Comparison of ENCODE assay signal across 8 mouse cellular contexts in the genomic region with DNA sequence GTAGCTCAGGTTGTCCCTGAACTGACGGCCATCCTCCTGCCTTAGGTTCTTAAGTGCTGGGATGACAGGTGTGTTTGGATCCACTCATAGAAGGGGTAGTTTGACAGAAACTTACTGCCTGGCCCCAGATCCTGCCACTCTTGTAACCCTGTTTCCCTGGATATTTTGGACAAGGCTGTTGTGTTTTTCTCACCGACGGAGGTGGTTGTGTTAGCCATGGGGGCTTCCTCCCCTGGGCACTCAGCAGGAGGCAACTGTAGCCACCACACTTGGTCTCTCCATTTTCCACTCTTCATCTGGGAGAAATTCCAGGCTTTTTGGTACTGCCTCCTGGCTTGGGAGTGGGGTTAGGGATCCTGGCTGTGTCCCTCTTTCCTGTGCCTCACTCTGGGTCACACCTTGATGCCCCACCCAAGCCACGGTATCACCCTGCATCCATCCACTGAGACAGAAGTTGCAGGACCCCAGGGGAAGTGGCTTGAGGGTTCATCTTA. TPM values are rescaled to one million over a fixed set of nuclear protein-coding genes. Genes with fewer than 3 reads are reported as not detected.
DNase-seq lines count a peak whose midpoint lies in the region; ATAC-seq and TF ChIP-seq lines count a peak whose summit lies in the region.

No protein-coding gene starts in this region.

- H3K4me3 ChIP-seq in lung, embryonic 14.5 days (ENCODE audit: low read depth, low read length): peak overlapping the region; percentile 79
- peak overlapping the region; percentile 83 for H3K4me3 ChIP-seq in intestine, embryonic 16.5 days (ENCODE audit: low read length)
- peak overlapping the region; percentile 73 for H3K4me3 ChIP-seq in neural tube, embryonic 12.5 days

- no peak for ATAC-seq in lung, embryonic 14.5 days (ENCODE audit: insufficient read depth)
- 0 out of 2 replicates have a peak, but pooled peaks have one; percentile 7 for ATAC-seq in erythroid progenitor cell, adult 5-6 weeks (replicated peaks; ENCODE audit: low FRiP score, poor library complexity, severe bottlenecking)
- ATAC-seq in intestine, embryonic 16.5 days: no peak
- ATAC-seq in neural tube, embryonic 12.5 days (ENCODE audit: low FRiP score, low read depth): no peak

- WGBS in lung, embryonic 14.5 days: 6% methylated on average over 4 of the region's 4 CpGs
- WGBS in intestine, embryonic 16.5 days: 8% methylated on average over 4 of the region's 4 CpGs
- 14% methylated on average over 4 of the region's 4 CpGs for whole genome bisulfite sequencing in neural tube, embryonic 12.5 days

- H3K36me3 ChIP-seq in lung, embryonic 14.5 days (ENCODE audit: insufficient read depth): peaks cover 25% of the 10 kb centered on the region
- H3K36me3 ChIP-seq in intestine, embryonic 16.5 days (ENCODE audit: control insufficient read depth, insufficient read depth, low read length): peaks cover 8% of the 10 kb centered on the region
- H3K36me3 ChIP-seq in neural tube, embryonic 12.5 days: peaks cover 23% of the 10 kb centered on the region

- H3K9me3 ChIP-seq in lung, embryonic 14.5 days (ENCODE audit: low read depth, low read length): no peaks in the 10 kb centered on the region
- no peaks in the 10 kb centered on the region for H3K9me3 ChIP-seq in intestine, embryonic 16.5 days (ENCODE audit: control insufficient read depth, low read length)
- no peaks in the 10 kb centered on the region for H3K9me3 ChIP-seq in neural tube, embryonic 12.5 days

- no peak for DNase-seq in lung, embryonic 14.5 days
- no peak for DNase-seq in lung, postnatal 14 days
- no peak for DNase-seq in adrenal gland, postnatal 25 days
- no peak for DNase-seq in layer of hippocampus, adult 9-11 months
- no peak for DNase-seq in testis, postnatal 14 days (ENCODE audit: low spot score)

- no peaks in the 10 kb centered on the region for H3K27me3 ChIP-seq in lung, embryonic 14.5 days (ENCODE audit: insufficient read depth, low read length)
- H3K27me3 ChIP-seq in intestine, embryonic 16.5 days (replicated peaks; ENCODE audit: control insufficient read depth, insufficient read depth, low read length): no peaks in the 10 kb centered on the region
- H3K27me3 ChIP-seq in neural tube, embryonic 12.5 days (replicated peaks): no peaks in the 10 kb centered on the region

- peak overlapping the region; percentile 97 for H3K4me2 ChIP-seq in lung, embryonic 14.5 days
- H3K4me2 ChIP-seq in intestine, embryonic 16.5 days (ENCODE audit: low read depth, low read length): peak overlapping the region; percentile 93
- peak overlapping the region; percentile 81 for H3K4me2 ChIP-seq in neural tube, embryonic 12.5 days (replicated peaks)

- H3K27ac ChIP-seq in lung, embryonic 14.5 days (ENCODE audit: low read depth): peak overlapping the region; percentile 96; the same call in 1 of the 2 replicates
- peak overlapping the region; percentile 95 for H3K27ac ChIP-seq in intestine, embryonic 16.5 days (ENCODE audit: low read length)
- no peak overlapping the region for H3K27ac ChIP-seq in neural tube, embryonic 12.5 days

- H3K4me1 ChIP-seq in lung, embryonic 14.5 days (ENCODE audit: insufficient read depth): peaks cover 15% of the 10 kb centered on the region
- peaks cover 41% of the 10 kb centered on the region for H3K4me1 ChIP-seq in intestine, embryonic 16.5 days (ENCODE audit: control insufficient read depth, insufficient read depth, low read length)
- H3K4me1 ChIP-seq in neural tube, embryonic 12.5 days: peaks cover 26% of the 10 kb centered on the region

- TF ChIP-seq CTCF in lung, embryonic 14.5 days (IDR thresholded peaks at IDR 0.05; ENCODE audit: low read depth): no peak

- peak overlapping the region; percentile 80 for H3K9ac ChIP-seq in lung, embryonic 14.5 days
- peak overlapping the region; percentile 93 for H3K9ac ChIP-seq in intestine, embryonic 16.5 days (ENCODE audit: low read depth, low read length)
- H3K9ac ChIP-seq in neural tube, embryonic 12.5 days: peak overlapping the region; percentile 79

RNA-seq across cellular contexts. Expression of a gene that starts 0.8 kb away (rescaled TPM):
- polyA plus RNA-seq in lung, embryonic 14.5 days (2014; fragmentation: Nextera tagmentation; extraction: Ambion mirVana): 18.5 and 20.0 TPM in 2 replicates
- 10.5 and 22.3 TPM in 2 replicates for total RNA-seq in erythroid progenitor cell, adult 5-6 weeks (2015; ENCODE audit: low replicate concordance)
- total RNA-seq in erythroid progenitor cell, adult 5-6 weeks (2017; ENCODE audit: low replicate concordance): 2.8 and 15.5 TPM in 2 replicates
- 16.6 and 17.7 TPM in 2 replicates for polyA plus RNA-seq in intestine, embryonic 16.5 days (2015; fragmentation: Nextera tagmentation; extraction: Ambion mirVana)
- polyA plus RNA-seq in neural tube, embryonic 12.5 days (2016; fragmentation: Nextera tagmentation; extraction: Ambion mirVana): 17.8 and 19.5 TPM in 2 replicates
- 24.3 and 29.8 TPM in 2 replicates for total RNA-seq in adrenal gland, postnatal 25 days (2021)

RNA-seq across cellular contexts. Expression of a gene that starts 12.3 kb away (rescaled TPM):
- polyA plus RNA-seq in lung, embryonic 14.5 days (2014; fragmentation: Nextera tagmentation; extraction: Ambion mirVana): 56.3 and 59.0 TPM in 2 replicates
- 27.8 and 34.4 TPM in 2 replicates for total RNA-seq in erythroid progenitor cell, adult 5-6 weeks (2015; ENCODE audit: low replicate concordance)
- total RNA-seq in erythroid progenitor cell, adult 5-6 weeks (2017; ENCODE audit: low replicate concordance): 11.8 and 14.4 TPM in 2 replicates
- 65.3 and 67.3 TPM in 2 replicates for polyA plus RNA-seq in intestine, embryonic 16.5 days (2015; fragmentation: Nextera tagmentation; extraction: Ambion mirVana)
- 45.5 and 50.3 TPM in 2 replicates for polyA plus RNA-seq in neural tube, embryonic 12.5 days (2016; fragmentation: Nextera tagmentation; extraction: Ambion mirVana)
- total RNA-seq in adrenal gland, postnatal 25 days (2021): 68.9 and 85.4 TPM in 2 replicates

RNA-seq across cellular contexts. Expression of a gene that starts 12.5 kb away (rescaled TPM):
- polyA plus RNA-seq in lung, embryonic 14.5 days (2014; fragmentation: Nextera tagmentation; extraction: Ambion mirVana): 239 and 245 TPM in 2 replicates
- 28.9 and 45.8 TPM in 2 replicates for total RNA-seq in erythroid progenitor cell, adult 5-6 weeks (2015; ENCODE audit: low replicate concordance)
- 74.7 and 94.6 TPM in 2 replicates for total RNA-seq in erythroid progenitor cell, adult 5-6 weeks (2017; ENCODE audit: low replicate concordance)
- polyA plus RNA-seq in intestine, embryonic 16.5 days (2015; fragmentation: Nextera tagmentation; extraction: Ambion mirVana): 320 and 328 TPM in 2 replicates
- 349 and 353 TPM in 2 replicates for polyA plus RNA-seq in neural tube, embryonic 12.5 days (2016; fragmentation: Nextera tagmentation; extraction: Ambion mirVana)
- total RNA-seq in adrenal gland, postnatal 25 days (2021): 361 and 404 TPM in 2 replicates

RNA-seq across cellular contexts. Expression of a gene that starts 29.5 kb away (rescaled TPM):
- polyA plus RNA-seq in lung, embryonic 14.5 days (2014; fragmentation: Nextera tagmentation; extraction: Ambion mirVana): 964 and 1,036 TPM in 2 replicates
- total RNA-seq in erythroid progenitor cell, adult 5-6 weeks (2015; ENCODE audit: low replicate concordance): 1,194 and 1,251 TPM in 2 replicates
- 418 and 1,480 TPM in 2 replicates for total RNA-seq in erythroid progenitor cell, adult 5-6 weeks (2017; ENCODE audit: low replicate concordance)
- 991 TPM in 2 replicates for polyA plus RNA-seq in intestine, embryonic 16.5 days (2015; fragmentation: Nextera tagmentation; extraction: Ambion mirVana)
- 766 and 781 TPM in 2 replicates for polyA plus RNA-seq in neural tube, embryonic 12.5 days (2016; fragmentation: Nextera tagmentation; extraction: Ambion mirVana)
- 1,380 and 1,587 TPM in 2 replicates for total RNA-seq in adrenal gland, postnatal 25 days (2021)

RNA-seq across cellular contexts. Expression of a gene that starts 33.5 kb away (rescaled TPM):
- polyA plus RNA-seq in lung, embryonic 14.5 days (2014; fragmentation: Nextera tagmentation; extraction: Ambion mirVana): 113 and 126 TPM in 2 replicates
- 22.3 TPM in 1 of 2 replicates, not detected in the other for total RNA-seq in erythroid progenitor cell, adult 5-6 weeks (2015; ENCODE audit: low replicate concordance)
- 17.8 and 19.6 TPM in 2 replicates for total RNA-seq in erythroid progenitor cell, adult 5-6 weeks (2017; ENCODE audit: low replicate concordance)
- polyA plus RNA-seq in intestine, embryonic 16.5 days (2015; fragmentation: Nextera tagmentation; extraction: Ambion mirVana): 130 and 137 TPM in 2 replicates
- polyA plus RNA-seq in neural tube, embryonic 12.5 days (2016; fragmentation: Nextera tagmentation; extraction: Ambion mirVana): 123 and 135 TPM in 2 replicates
- 141 and 158 TPM in 2 replicates for total RNA-seq in adrenal gland, postnatal 25 days (2021)
